Mouse (Mus musculus) cortical plate, adult 2 months (tissue): Measurements from ENCODE around the gene Kif18a.

ENCODE experiments used
- CTCF ChIP-seq: fragments of 200-500 bp; IDR thresholded peaks from 2 replicates; pipeline ENCODE4 v1.5.1; 2011; ENCODE audit warnings: mild to moderate bottlenecking, control low read depth, low read length; ENCODE audit not compliant: insufficient read depth; ENCODE audit errors: extremely low read depth
- POLR2A ChIP-seq: fragments of 200-500 bp; IDR thresholded peaks from 2 replicates; pipeline ENCODE4 v1.6.1; 2011; ENCODE audit warnings: mild to moderate bottlenecking, low read length, control low read depth; ENCODE audit not compliant: insufficient read depth; ENCODE audit errors: extremely low read depth

DNA sequence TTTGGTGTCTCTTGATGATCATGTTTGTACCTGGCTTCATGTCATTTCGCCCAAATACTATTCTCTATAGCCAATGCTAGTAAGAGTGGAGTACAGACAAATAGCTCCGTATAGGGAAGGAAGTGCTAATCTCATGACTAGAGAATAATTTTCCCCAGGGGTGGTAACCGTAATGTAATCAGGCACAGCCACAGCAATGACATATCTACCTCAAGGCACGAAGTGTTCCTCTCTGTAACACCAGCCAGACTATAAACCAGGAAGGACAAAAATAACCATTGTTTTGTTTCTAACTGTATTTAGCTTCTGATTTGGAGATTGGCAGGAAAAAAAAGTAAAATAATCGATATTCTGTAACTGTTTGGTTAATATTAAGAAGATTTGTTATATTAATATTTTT lies 108.2 kb downstream of the Kif18a start:
- no peak for TF ChIP-seq CTCF
- no peak for TF ChIP-seq POLR2A
